Mouse (Mus musculus) midbrain, embryonic 13.5 days (tissue): Measurements from ENCODE around the gene Hba-a2. TPM values are rescaled to one million over a fixed set of nuclear protein-coding genes. Genes with fewer than 3 reads are reported as not detected.
"Not testable (repeated sequence)": the region's sequence is repeated elsewhere in the genome, so short reads cannot be mapped to it uniquely, and the experiment has no call there.

ENCODE experiments used
- ATAC-seq: fragments of 200-750 bp; cut with Nextera tagmentation; 2 replicates; pipeline ENCODE4 v1.8.0; 2017; ENCODE audit warnings: mild to moderate bottlenecking, moderate TSS enrichment, moderate library complexity
- H3K27ac ChIP-seq: fragments of 300-500 bp; sonication (generic); 2 replicates; pipeline ENCODE4 v1.5.1; 2015; ENCODE audit warnings: inconsistent platforms, mild to moderate bottlenecking, moderate library complexity
- H3K27me3 ChIP-seq: fragments of 300-500 bp; sonication (generic); 2 replicates; pipeline ENCODE4 v1.6.1; 2015; ENCODE audit warnings: mild to moderate bottlenecking, inconsistent platforms
- H3K36me3 ChIP-seq: fragments of 300-500 bp; sonication (generic); 2 replicates; pipeline ENCODE4 v1.6.1; 2015; ENCODE audit warnings: mild to moderate bottlenecking, inconsistent platforms
- H3K4me1 ChIP-seq: fragments of 300-500 bp; sonication (generic); replicated peaks from 2 replicates; pipeline ENCODE4 v1.6.1; 2015; ENCODE audit warnings: inconsistent platforms
- H3K4me2 ChIP-seq: fragments of 300-500 bp; sonication (generic); replicated peaks from 2 replicates; pipeline ENCODE4 v1.6.1; 2015; ENCODE audit warnings: moderate library complexity, mild to moderate bottlenecking, inconsistent platforms
- H3K4me3 ChIP-seq: fragments of 300-500 bp; sonication (generic); replicated peaks from 2 replicates; pipeline ENCODE4 v1.5.1; 2015; ENCODE audit warnings: mild to moderate bottlenecking, inconsistent platforms
- H3K9ac ChIP-seq: fragments of 300-500 bp; sonication (generic); replicated peaks from 2 replicates; pipeline ENCODE4 v1.6.1; 2015; ENCODE audit warnings: mild to moderate bottlenecking, inconsistent platforms
- H3K9me3 ChIP-seq: fragments of 300-500 bp; sonication (generic); 2 replicates; pipeline ENCODE4 v1.6.1; 2016; ENCODE audit warnings: mild to moderate bottlenecking, inconsistent platforms
- WGBS: fragments of 180-500 bp; shearing (Covaris S2); methylation state at CpG from one replicate; pipeline ENCODE4 v1.1.7; 2015; 5-methylcytosine and 5-hydroxymethylcytosine counted together
- polyA plus RNA-seq: library from polyadenylated mRNA; unstranded; fragments of >200 nt; fragmentation: Nextera tagmentation; extraction: Ambion mirVana; gene quantifications from 2 replicates; pipeline ENCODE4 v1.2.1, GENCODE M21; 2015

Hba-a2 gene
- polyA plus RNA-seq, 1 experiment from 2014 or later: 6,263 TPM

DNA sequence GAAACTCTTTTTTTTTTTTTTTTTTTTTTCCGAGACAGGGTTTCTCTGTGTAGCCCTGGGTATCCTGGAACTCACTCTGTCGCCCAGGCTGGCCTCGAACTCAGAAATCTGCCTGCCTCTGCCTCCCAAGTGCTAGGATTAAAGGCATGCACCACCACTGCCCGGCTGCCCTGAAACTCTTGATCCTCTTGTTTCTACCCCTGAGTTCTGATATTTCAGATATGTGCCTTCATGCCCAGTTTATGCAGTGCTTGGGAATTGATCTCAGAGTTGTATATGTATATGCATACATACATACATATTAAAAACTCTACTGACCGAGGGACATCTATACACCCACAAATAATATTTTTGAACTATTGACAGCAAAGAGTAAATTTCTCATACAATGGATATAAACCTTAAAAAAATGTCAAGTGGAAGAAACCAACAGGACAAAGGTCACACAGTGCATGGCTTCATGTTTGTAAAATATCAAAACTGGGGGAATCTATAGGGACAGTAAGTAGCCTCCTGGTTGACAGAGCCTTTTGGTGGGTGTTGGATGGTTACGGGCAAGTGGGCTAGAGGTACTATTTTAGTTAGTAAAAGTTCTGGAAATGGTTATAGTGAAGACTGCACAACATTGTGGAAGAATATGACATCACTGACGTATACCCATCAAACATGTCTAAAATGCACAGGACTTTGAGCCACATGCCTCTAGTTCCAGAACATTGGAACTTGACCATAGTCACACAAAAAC lies 11.1 kb upstream of the Hba-a2 start:
- no peak overlapping the region for H3K4me3 ChIP-seq
- no peaks in the 10 kb centered on the region for H3K4me1 ChIP-seq
- no peaks in the 10 kb centered on the region for H3K36me3 ChIP-seq
- H3K27ac ChIP-seq: no peak overlapping the region
- peaks cover 8% of the 10 kb centered on the region; the same call in 1 of the 2 replicates for H3K27me3 ChIP-seq
- WGBS: 81% methylated on average over 7 of the region's 7 CpGs
- no peak overlapping the region for H3K9ac ChIP-seq
- H3K4me2 ChIP-seq: no peak overlapping the region
- H3K9me3 ChIP-seq: no peaks in the 10 kb centered on the region
- no peak for ATAC-seq

- not testable (repeated sequence) for H3K9ac ChIP-seq, H3K9me3 ChIP-seq, H3K4me2 ChIP-seq, H3K4me1 ChIP-seq, H3K4me3 ChIP-seq, H3K27me3 ChIP-seq, ATAC-seq, H3K27ac ChIP-seq, H3K36me3 ChIP-seq
Observed at GRCm38 (mm10) chr11:32285887-32286286, 10.4 kb upstream of the Hba-a2 start.

DNA sequence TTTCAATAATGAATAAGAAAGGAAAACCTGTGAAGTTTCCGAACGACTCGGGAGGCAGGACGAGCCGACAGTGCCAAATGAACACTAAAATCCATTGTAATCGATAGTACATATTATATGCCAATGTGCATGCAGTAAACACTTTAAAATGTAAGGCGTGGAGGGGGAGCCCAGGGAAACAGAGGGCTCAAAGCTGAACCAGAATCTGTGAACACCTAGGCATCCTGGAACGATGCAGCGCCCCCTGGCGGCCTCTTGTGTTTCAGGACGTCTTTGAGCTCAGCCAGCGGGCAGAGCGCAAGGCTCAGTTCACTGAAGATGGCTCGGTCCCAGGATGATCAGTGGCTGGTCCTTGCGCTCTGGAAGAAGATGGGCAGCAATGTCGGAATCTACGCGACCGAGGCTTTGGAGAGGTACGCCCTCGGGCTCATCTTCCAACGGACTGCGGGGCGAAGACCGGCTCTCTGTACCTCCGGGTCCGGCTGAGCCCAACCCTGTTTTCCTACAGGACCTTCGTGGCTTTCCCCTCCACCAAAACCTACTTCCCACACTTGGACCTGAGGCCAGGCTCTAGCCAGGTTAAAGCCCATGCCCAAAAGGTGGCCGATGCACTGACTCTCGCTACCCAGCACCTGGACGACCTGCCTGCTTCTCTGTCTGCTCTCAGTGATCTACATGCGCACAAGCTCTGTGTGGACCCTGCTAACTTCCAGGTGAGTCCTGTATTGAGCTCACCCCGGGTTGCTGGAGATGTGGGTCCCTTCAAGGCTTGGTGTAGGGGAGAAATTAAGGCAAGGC lies 9.4 kb upstream of the Hba-a2 start, which contains the start of gene Hbq1b:
Gene Hbq1b, plus strand, starts transcription at position 271 of the 798 bp plus-strand sequence.
- peak; percentile 80 for ATAC-seq
- H3K36me3 ChIP-seq, H3K27me3 ChIP-seq, H3K27ac ChIP-seq, H3K4me1 ChIP-seq, H3K9me3 ChIP-seq: not testable (repeated sequence)
- Histone ChIP-seq H3K9ac (0 out of 2 replicates have a peak within 1 kb of the TSS, but pooled peaks have one; percentile 52), H3K4me3 (peak within 1 kb of the TSS; percentile 31; the same call in 1 of the 2 replicates), H3K4me2 (peak within 1 kb of the TSS; percentile 52)
- WGBS: 22% methylated on average over 30 of the region's 33 CpGs

GRCm38 (mm10) chr11:32287493-32287825 lies 8.8 kb upstream of the Hba-a2 start:
- no peak for ATAC-seq
- peaks cover 8% of the 10 kb centered on the region; the same call in 1 of the 2 replicates for H3K27me3 ChIP-seq
- H3K36me3 ChIP-seq: no peaks in the 10 kb centered on the region
- no peaks in the 10 kb centered on the region for H3K4me1 ChIP-seq
- 75% methylated on average over 9 of the region's 9 CpGs for WGBS
- H3K9ac ChIP-seq: no peak overlapping the region
- H3K4me2 ChIP-seq: no peak overlapping the region
- no peaks in the 10 kb centered on the region for H3K9me3 ChIP-seq
- H3K4me3 ChIP-seq: no peak overlapping the region
- no peak overlapping the region for H3K27ac ChIP-seq

- H3K36me3 ChIP-seq, H3K27ac ChIP-seq, H3K4me1 ChIP-seq, H3K4me3 ChIP-seq, ATAC-seq, H3K27me3 ChIP-seq, H3K9me3 ChIP-seq, H3K9ac ChIP-seq, H3K4me2 ChIP-seq: not testable (repeated sequence)
- WGBS: 81% methylated on average over 4 of the region's 4 CpGs
Observed at GRCm38 (mm10) chr11:32292819-32293218, 3.5 kb upstream of the Hba-a2 start.

- ATAC-seq, H3K4me3 ChIP-seq, H3K27me3 ChIP-seq, H3K4me2 ChIP-seq, H3K27ac ChIP-seq, H3K9ac ChIP-seq, H3K9me3 ChIP-seq, H3K4me1 ChIP-seq, H3K36me3 ChIP-seq: not testable (repeated sequence)
- 64% methylated on average over 3 of the region's 3 CpGs for whole genome bisulfite sequencing
Observed at GRCm38 (mm10) chr11:32293479-32293878, 2.8 kb upstream of the Hba-a2 start.

GRCm38 (mm10) chr11:32297417-32297816 lies 1.1 kb downstream of the Hba-a2 start:
- not testable (repeated sequence) for H3K4me1 ChIP-seq, ATAC-seq, H3K9me3 ChIP-seq, H3K4me3 ChIP-seq, H3K36me3 ChIP-seq, H3K27ac ChIP-seq, H3K9ac ChIP-seq, H3K4me2 ChIP-seq
- 50% methylated on average over 2 of the region's 2 CpGs for WGBS
- peaks cover 13% of the 10 kb centered on the region for H3K27me3 ChIP-seq

DNA sequence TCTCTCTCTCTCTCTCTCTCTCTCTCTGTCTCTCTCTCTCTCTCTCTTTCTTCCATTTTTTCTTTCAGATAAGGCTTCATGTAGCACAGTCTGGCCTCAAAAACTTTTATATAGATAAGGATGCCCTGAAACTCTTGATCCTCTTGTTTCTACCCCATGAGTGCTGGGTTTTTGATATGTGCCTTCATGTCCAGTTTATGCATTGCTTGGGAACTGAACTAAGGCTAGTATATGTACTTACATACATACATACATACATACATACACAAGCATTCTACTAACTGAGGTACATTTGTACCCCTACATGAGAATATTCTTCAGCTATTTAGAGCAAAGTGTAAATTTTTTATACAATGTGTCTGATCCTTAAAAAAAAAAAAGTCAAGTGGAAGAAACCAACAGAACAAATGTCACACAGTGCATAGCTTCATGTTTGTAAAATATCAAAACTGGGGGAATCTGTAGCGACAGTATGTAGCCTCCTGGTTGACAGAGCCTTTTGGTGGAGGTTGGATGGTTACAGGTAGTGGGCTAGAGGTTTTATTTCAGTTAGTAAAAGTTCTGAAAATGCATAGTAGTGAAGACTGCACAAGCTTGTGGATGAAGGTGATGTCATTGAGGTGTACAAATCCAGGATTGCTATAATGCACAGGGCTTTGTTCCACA lies 1.7 kb downstream of the Hba-a2 start:
- H3K9ac ChIP-seq: no peak overlapping the region
- H3K4me3 ChIP-seq: no peak overlapping the region
- no peaks in the 10 kb centered on the region for H3K9me3 ChIP-seq
- no peak overlapping the region for H3K27ac ChIP-seq
- H3K27me3 ChIP-seq: peaks cover 13% of the 10 kb centered on the region
- H3K36me3 ChIP-seq: no peaks in the 10 kb centered on the region
- no peaks in the 10 kb centered on the region for H3K4me1 ChIP-seq
- 94% methylated on average over 1 of the region's 1 CpGs for WGBS
- ATAC-seq: no peak
- H3K4me2 ChIP-seq: no peak overlapping the region

GRCm38 (mm10) chr11:32298532-32298918 lies 2.2 kb downstream of the Hba-a2 start:
- H3K4me1 ChIP-seq: no peaks in the 10 kb centered on the region
- no peak overlapping the region for H3K4me2 ChIP-seq
- ATAC-seq: no peak
- H3K27me3 ChIP-seq: peaks cover 13% of the 10 kb centered on the region
- H3K4me3 ChIP-seq: no peak overlapping the region
- H3K9me3 ChIP-seq: no peaks in the 10 kb centered on the region
- H3K27ac ChIP-seq: no peak overlapping the region
- H3K36me3 ChIP-seq: no peaks in the 10 kb centered on the region
- H3K9ac ChIP-seq: no peak overlapping the region
- WGBS: 94% methylated on average over 2 of the region's 2 CpGs

DNA sequence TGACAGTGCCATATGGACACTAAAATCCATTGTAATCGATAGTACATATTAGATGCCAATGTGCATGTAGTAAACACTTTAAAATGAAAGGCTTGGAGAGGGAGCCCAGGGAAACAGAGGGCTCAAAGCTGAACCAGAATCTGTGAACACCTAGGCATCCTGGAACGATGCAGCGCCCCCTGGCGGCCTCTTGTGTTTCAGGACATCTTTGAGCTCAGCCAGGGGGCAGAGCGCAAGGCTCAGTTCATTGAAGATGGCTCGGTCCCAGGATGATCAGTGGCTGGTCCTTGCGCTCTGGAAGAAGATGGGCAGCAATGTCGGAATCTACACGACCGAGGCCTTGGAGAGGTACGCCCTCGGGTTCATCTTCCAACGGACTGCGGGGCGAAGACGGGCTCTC lies 3.6 kb downstream of the Hba-a2 start, which contains the start of gene Hbq1a:
Gene Hbq1a, plus strand, starts transcription at position 205 of the 400 bp plus-strand sequence.
- WGBS: 5% methylated on average over 16 of the region's 16 CpGs
- not testable (repeated sequence) for H3K4me1 ChIP-seq, H3K27ac ChIP-seq, H3K9me3 ChIP-seq, H3K9ac ChIP-seq, H3K36me3 ChIP-seq
- Histone ChIP-seq H3K27me3 (peaks cover 13% of the 10 kb centered on the region), H3K4me3 (peak within 1 kb of the TSS; percentile 28), H3K4me2 (peak within 1 kb of the TSS; percentile 50)
- peak; percentile 67 for ATAC-seq

DNA sequence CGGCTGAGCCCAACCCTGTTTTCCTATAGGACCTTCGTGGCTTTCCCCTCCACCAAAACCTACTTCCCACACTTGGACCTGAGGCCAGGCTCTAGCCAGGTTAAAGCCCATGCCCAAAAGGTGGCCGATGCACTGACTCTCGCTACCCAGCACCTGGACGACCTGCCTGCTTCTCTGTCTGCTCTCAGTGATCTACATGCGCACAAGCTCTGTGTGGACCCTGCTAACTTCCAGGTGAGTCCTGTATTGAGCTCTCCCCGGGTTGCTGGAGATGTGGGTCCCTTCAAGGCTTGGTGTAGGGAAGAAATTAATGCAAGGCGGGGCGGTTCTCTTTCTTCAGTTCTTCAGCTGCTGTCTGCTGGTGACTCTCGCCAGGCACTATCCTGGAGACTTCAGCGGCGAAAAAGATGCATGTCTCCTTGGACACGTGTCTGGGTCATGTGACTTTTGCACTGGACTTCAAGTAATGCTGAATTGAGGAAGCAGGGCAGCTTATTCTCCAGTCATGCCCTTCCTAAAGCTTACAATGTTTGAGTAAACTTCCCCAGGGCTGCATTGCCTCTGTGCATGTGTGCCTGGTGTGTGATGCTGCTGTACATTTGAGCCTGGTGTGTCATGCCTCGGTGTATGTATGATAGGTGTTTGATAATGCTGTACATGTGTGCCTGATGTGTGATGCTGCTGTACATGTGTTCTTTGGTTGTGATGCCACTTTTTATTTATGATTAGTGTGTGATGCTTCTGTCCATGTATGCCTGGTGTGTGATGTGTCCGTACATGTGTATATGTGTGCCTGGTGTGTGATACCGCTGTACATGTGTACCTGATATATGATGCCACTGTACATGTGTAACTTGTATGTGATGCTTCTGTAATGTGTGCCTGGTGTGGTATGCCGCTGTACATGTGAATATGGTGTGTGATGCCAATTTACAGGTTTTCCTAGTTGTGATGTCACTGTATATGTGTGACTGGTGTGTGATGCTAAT lies 4.3 kb downstream of the Hba-a2 start:
- Histone ChIP-seq H3K27me3 (peaks cover 13% of the 10 kb centered on the region), H3K4me2 (peak overlapping the region; percentile 50), H3K36me3 (no peaks in the 10 kb centered on the region), H3K27ac (no peak overlapping the region), H3K4me1 (no peaks in the 10 kb centered on the region), H3K4me3 (peak overlapping the region; percentile 28), H3K9ac (no peak overlapping the region), H3K9me3 (no peaks in the 10 kb centered on the region)
- ATAC-seq: peak; percentile 51
- 53% methylated on average over 16 of the region's 17 CpGs for WGBS
